Mouse (Mus musculus) forebrain, embryonic 11.5 days (tissue): ENCODE data around the gene Gjb5. TPM values are rescaled to one million over a fixed set of nuclear protein-coding genes. Genes with fewer than 3 reads are reported as not detected.

Experiments used
- ATAC-seq: fragments of 200-750 bp; cut with Nextera tagmentation; replicated peaks from 2 replicates; pipeline ENCODE4 v1.8.0; 2017; ENCODE audit warnings: moderate TSS enrichment; ENCODE audit not compliant: low FRiP score
- DNase-seq: peaks from one replicate; pipeline ENCODE4 v3.0.0-alpha.2; 2017; ENCODE audit warnings: low spot score
- H3K27ac ChIP-seq: fragments of 300-500 bp; sonication (generic); 2 replicates; pipeline ENCODE4 v1.5.1; 2014; ENCODE audit warnings: low read depth, low read length
- H3K27me3 ChIP-seq: fragments of 300-500 bp; sonication (generic); 2 replicates; pipeline ENCODE4 v1.6.1; 2014; ENCODE audit warnings: mild to moderate bottlenecking, low read length, mixed read lengths; ENCODE audit not compliant: control insufficient read depth, insufficient read depth
- H3K36me3 ChIP-seq: fragments of 300-500 bp; sonication (generic); 2 replicates; pipeline ENCODE4 v1.6.1; 2014; ENCODE audit warnings: mild to moderate bottlenecking, low read length, moderate library complexity, mixed read lengths; ENCODE audit not compliant: control insufficient read depth, insufficient read depth
- H3K4me1 ChIP-seq: fragments of 300-500 bp; sonication (generic); replicated peaks from 2 replicates; pipeline ENCODE4 v1.6.1; 2014; ENCODE audit warnings: low read length, mixed read lengths; ENCODE audit not compliant: control insufficient read depth, insufficient read depth
- H3K4me2 ChIP-seq: fragments of 300-500 bp; sonication (generic); 2 replicates; pipeline ENCODE4 v1.6.1; 2014; ENCODE audit warnings: low read depth, mild to moderate bottlenecking, low read length, moderate library complexity, mixed read lengths; ENCODE audit not compliant: severe bottlenecking
- H3K4me3 ChIP-seq: fragments of 300-500 bp; sonication (generic); 2 replicates; pipeline ENCODE4 v1.5.1; 2014; ENCODE audit warnings: low read depth, low read length
- H3K9ac ChIP-seq: fragments of 300-500 bp; sonication (generic); 2 replicates; pipeline ENCODE4 v1.6.1; 2014; ENCODE audit warnings: low read length
- H3K9me3 ChIP-seq: fragments of 300-500 bp; sonication (generic); 2 replicates; pipeline ENCODE4 v1.6.1; 2016; ENCODE audit warnings: low read length, mixed read lengths; ENCODE audit not compliant: control insufficient read depth
- WGBS: fragments of 180-500 bp; shearing (Covaris S2); extraction: QIAGEN DNeasy Blood & Tissue Kit; methylation state at CpG from one replicate; pipeline ENCODE4 v1.1.7; 2014; 5-methylcytosine and 5-hydroxymethylcytosine counted together
- polyA plus RNA-seq: library from polyadenylated mRNA; unstranded; fragments of >200 nt; fragmentation: Nextera tagmentation; extraction: Ambion mirVana; gene quantifications from 2 replicates; pipeline ENCODE4 v1.2.1, GENCODE M21; 2014

The Gjb5 gene
- polyA plus RNA-seq, 1 experiment from 2014 or later: 0.21 TPM

- Histone ChIP-seq H3K4me3 (no peak overlapping the region), H3K27me3 (peaks cover 7% of the 10 kb centered on the region; the same call in 1 of the 2 replicates), H3K9me3 (no peaks in the 10 kb centered on the region), H3K4me1 (peaks cover 7% of the 10 kb centered on the region), H3K36me3 (no peaks in the 10 kb centered on the region), H3K4me2 (no peak overlapping the region), H3K27ac (no peak overlapping the region), H3K9ac (no peak overlapping the region)
- ATAC-seq (no peak), DNase-seq (no peak)
- WGBS: 64% methylated on average over 24 of the region's 24 CpGs
Observed at GRCm38 (mm10) chr4:127312349-127312748, 45.6 kb downstream of the Gjb5 start.

- H3K27me3 ChIP-seq: peaks cover 7% of the 10 kb centered on the region; the same call in 1 of the 2 replicates
- 60% methylated on average over 9 of the region's 9 CpGs for WGBS
- no peak for ATAC-seq
Observed at GRCm38 (mm10) chr4:127311561-127311960, 46.4 kb downstream of the Gjb5 start.

GRCm38 (mm10) chr4:127306915-127307314 is 51.1 kb downstream of the Gjb5 start:
- Histone ChIP-seq H3K4me3 (no peak overlapping the region), H3K27me3 (no peaks in the 10 kb centered on the region), H3K27ac (no peak overlapping the region), H3K36me3 (no peaks in the 10 kb centered on the region), H3K9ac (no peak overlapping the region), H3K4me1 (no peaks in the 10 kb centered on the region), H3K9me3 (no peaks in the 10 kb centered on the region), H3K4me2 (no peak overlapping the region)
- DNase-seq (no peak), ATAC-seq (no peak)
- 58% methylated on average over 2 of the region's 2 CpGs for WGBS

More at GRCm38 (mm10) chr4:127311561-127311960, 46.4 kb downstream of the Gjb5 start:
- H3K4me2 ChIP-seq: no peak overlapping the region
- no peaks in the 10 kb centered on the region for H3K36me3 ChIP-seq
- peaks cover 7% of the 10 kb centered on the region for H3K4me1 ChIP-seq
- H3K27ac ChIP-seq: no peak overlapping the region
- DNase-seq: no peak
- no peak overlapping the region for H3K9ac ChIP-seq
- no peak overlapping the region for H3K4me3 ChIP-seq
- no peaks in the 10 kb centered on the region for H3K9me3 ChIP-seq

Other genes with a start within 250 kb of the Gjb5 start
- gene Tmem35b, start 234.5 kb downstream of the Gjb5 start, polyA plus RNA-seq: 11.8 and 12.6 TPM in 2 replicates
- gene Dlgap3, start 189.0 kb downstream of the Gjb5 start, polyA plus RNA-seq: 3.1 and 4.2 TPM in 2 replicates
- 53.3 and 54.5 TPM in 2 replicates for gene Smim12, start 114.4 kb downstream of the Gjb5 start, polyA plus RNA-seq
- gene Gja4, start 44.1 kb downstream of the Gjb5 start, polyA plus RNA-seq: 12.3 and 13.9 TPM in 2 replicates
- 0.56 and 0.94 TPM in 2 replicates for gene Gjb3, start 27.3 kb downstream of the Gjb5 start, polyA plus RNA-seq
- not detected in 2 replicates for gene Gjb4, start 4.1 kb downstream of the Gjb5 start, polyA plus RNA-seq